Mouse (Mus musculus) cerebellum, postnatal 14 days (tissue): ENCODE data around the gene Tpd52l2.
A peak's percentile ranks its signal among the peaks of the same experiment; 100 is the strongest.

ENCODE experiments used
- DNase-seq, 2 experiments: peaks; one replicate each; pipeline ENCODE4 v3.0.0; 2021; ENCODE audit warnings: mixed read lengths in 2 of 2

Tpd52l2 gene

GRCm38 (mm10) chr2:181487338-181488277 is 9.3 kb upstream of the Tpd52l2 start:
- DNase-seq: no peak

GRCm38 (mm10) chr2:181491432-181492205 is 5.3 kb upstream of the Tpd52l2 start:
- no peak for DNase-seq

- no peak for DNase-seq
Observed at GRCm38 (mm10) chr2:181492206-181492605, 4.7 kb upstream of the Tpd52l2 start.

GRCm38 (mm10) chr2:181493156-181493927 is 3.6 kb upstream of the Tpd52l2 start, which contains the start of gene Abhd16b:
Abhd16b (plus strand) TSS chr2:181493206.
- DNase-seq: peak in 1 of 2 experiments; percentile 47

GRCm38 (mm10) chr2:181494266-181494945 is 2.5 kb upstream of the Tpd52l2 start:
- DNase-seq: peak; percentile 18 to 47

GRCm38 (mm10) chr2:181495845-181496244 is 1.1 kb upstream of the Tpd52l2 start:
- DNase-seq: peak in 1 of 2 experiments; percentile 36

- peak; percentile 55 to 73 for DNase-seq
Observed at GRCm38 (mm10) chr2:181496281-181496680, 661 bp upstream of the Tpd52l2 start.

GRCm38 (mm10) chr2:181497548-181497875 is 570 bp downstream of the Tpd52l2 start:
- DNase-seq: peak in 1 of 2 experiments; percentile 43

GRCm38 (mm10) chr2:181498644-181499043 is 1.7 kb downstream of the Tpd52l2 start:
- DNase-seq: no peak

- no peak for DNase-seq
Observed at GRCm38 (mm10) chr2:181509191-181509590, 12.2 kb downstream of the Tpd52l2 start.

- no peak for DNase-seq
Observed at GRCm38 (mm10) chr2:181511231-181511630, 14.3 kb downstream of the Tpd52l2 start.

GRCm38 (mm10) chr2:181519201-181519600 is 22.3 kb downstream of the Tpd52l2 start:
- no peak for DNase-seq

GRCm38 (mm10) chr2:181520118-181520935 is 23.4 kb downstream of the Tpd52l2 start, which contains the start of gene Dnajc5:
Dnajc5 (plus strand) TSS chr2:181520485.
- peak; percentile 97 to 98 for DNase-seq

GRCm38 (mm10) chr2:181520936-181521227 is 23.9 kb downstream of the Tpd52l2 start:
- no peak for DNase-seq

GRCm38 (mm10) chr2:181521491-181521890 is 24.5 kb downstream of the Tpd52l2 start:
- DNase-seq: no peak

GRCm38 (mm10) chr2:181522811-181523210 is 25.9 kb downstream of the Tpd52l2 start:
- DNase-seq: peak; percentile 41 to 67

GRCm38 (mm10) chr2:181525526-181525925 is 28.6 kb downstream of the Tpd52l2 start:
- DNase-seq: no peak

- DNase-seq: no peak
Observed at GRCm38 (mm10) chr2:181529076-181529475, 32.1 kb downstream of the Tpd52l2 start.

GRCm38 (mm10) chr2:181532589-181532988 is 35.6 kb downstream of the Tpd52l2 start:
- no peak for DNase-seq

GRCm38 (mm10) chr2:181536410-181536809 is 39.5 kb downstream of the Tpd52l2 start:
- no peak for DNase-seq

GRCm38 (mm10) chr2:181537444-181538047 is 40.6 kb downstream of the Tpd52l2 start:
- peak; percentile 51 to 54 for DNase-seq
